Mouse (Mus musculus): ENCODE measurements around the gene Lrrc55. TPM values are rescaled to one million over a fixed set of nuclear protein-coding genes. Genes with fewer than 3 reads are reported as not detected.

The Lrrc55 gene
- polyA plus RNA-seq, 1 experiment: 35.7 TPM

DNA sequence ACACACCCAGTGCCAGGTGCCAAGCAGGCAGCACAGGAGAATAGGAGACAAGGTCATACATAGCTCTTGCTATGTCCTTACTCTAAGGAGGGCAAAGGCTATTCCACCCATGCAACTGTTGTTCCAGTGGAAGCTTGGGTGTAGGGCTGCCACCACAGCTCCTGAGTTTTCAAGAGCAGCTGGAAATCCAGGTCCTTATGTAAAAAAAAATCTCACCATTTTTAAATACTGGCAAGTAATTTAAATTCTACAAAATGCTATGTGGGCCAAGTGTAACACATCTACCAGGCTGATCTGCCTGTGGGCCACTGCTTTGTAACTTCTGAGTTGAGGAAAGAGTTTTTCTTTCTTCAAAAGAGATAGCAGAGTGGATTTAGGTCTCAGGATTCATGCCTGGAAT lies 19.6 kb upstream of the Lrrc55 start:
- H3K4me1 ChIP-seq (ENCODE audit: control insufficient read depth, insufficient read depth, low read length): no peaks in the 10 kb centered on the region
- H3K27ac ChIP-seq (ENCODE audit: insufficient read depth, low read length): no peak overlapping the region
- no peak overlapping the region for H3K4me3 ChIP-seq (ENCODE audit: insufficient read depth, low read length)
- TF ChIP-seq POLR2A (IDR thresholded peaks at IDR 0.05; ENCODE audit: extremely low read depth, insufficient read depth, low read length) (no peak), CTCF (IDR thresholded peaks at IDR 0.05; ENCODE audit: extremely low read depth, insufficient read depth, low read length) (no peak)

DNA sequence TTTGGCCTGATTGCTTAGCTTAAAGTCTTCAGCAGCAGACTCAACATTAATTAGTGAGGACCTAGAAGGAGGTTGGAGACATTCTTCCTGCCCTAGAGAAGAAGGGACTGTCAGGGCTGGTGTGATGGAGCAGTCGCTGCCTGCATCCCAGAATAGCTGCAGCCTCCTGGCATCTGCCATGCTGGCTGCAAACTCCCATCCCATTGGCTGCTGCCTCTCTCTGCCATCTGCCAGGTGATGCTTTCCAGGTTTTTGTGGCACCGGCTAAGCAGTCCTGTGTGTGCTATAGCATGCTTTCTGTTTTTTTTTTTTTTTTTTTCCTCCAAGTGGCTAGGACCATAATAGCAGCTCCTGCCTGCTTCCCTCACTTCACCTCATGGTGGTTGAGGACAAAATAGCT lies 16.7 kb upstream of the Lrrc55 start:
- Histone ChIP-seq H3K4me1 (ENCODE audit: control insufficient read depth, insufficient read depth, low read length) (no peaks in the 10 kb centered on the region), H3K27ac (ENCODE audit: insufficient read depth, low read length) (no peak overlapping the region), H3K4me3 (ENCODE audit: insufficient read depth, low read length) (no peak overlapping the region)
- TF ChIP-seq CTCF (IDR thresholded peaks at IDR 0.05; ENCODE audit: extremely low read depth, insufficient read depth, low read length) (no peak), POLR2A (IDR thresholded peaks at IDR 0.05; ENCODE audit: extremely low read depth, insufficient read depth, low read length) (no peak)

DNA sequence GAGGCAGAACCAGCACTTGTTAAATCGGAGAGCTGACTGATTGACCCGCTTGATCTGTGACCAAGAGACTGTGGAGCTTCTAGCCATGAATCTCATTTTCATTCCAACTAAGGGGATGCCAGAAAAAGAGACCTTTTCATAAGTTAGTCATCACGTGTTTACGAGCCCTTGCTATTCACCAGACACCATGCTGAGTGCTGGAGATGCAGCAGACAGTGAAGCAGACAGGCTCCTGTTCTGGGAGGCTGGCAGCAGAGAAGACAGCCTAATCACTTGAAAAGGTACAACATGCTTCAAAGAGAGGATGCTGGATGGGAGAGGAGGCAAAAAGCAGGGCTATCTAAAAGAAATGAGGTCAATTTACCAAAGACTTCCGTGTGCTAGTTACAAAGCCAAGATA lies 12.3 kb upstream of the Lrrc55 start:
- H3K27ac ChIP-seq (ENCODE audit: insufficient read depth, low read length): no peak overlapping the region
- H3K4me1 ChIP-seq (ENCODE audit: control insufficient read depth, insufficient read depth, low read length): no peaks in the 10 kb centered on the region
- H3K4me3 ChIP-seq (ENCODE audit: insufficient read depth, low read length): no peak overlapping the region
- TF ChIP-seq CTCF (IDR thresholded peaks at IDR 0.05; ENCODE audit: extremely low read depth, insufficient read depth, low read length): no peak
- TF ChIP-seq POLR2A (IDR thresholded peaks at IDR 0.05; ENCODE audit: extremely low read depth, insufficient read depth, low read length): no peak

DNA sequence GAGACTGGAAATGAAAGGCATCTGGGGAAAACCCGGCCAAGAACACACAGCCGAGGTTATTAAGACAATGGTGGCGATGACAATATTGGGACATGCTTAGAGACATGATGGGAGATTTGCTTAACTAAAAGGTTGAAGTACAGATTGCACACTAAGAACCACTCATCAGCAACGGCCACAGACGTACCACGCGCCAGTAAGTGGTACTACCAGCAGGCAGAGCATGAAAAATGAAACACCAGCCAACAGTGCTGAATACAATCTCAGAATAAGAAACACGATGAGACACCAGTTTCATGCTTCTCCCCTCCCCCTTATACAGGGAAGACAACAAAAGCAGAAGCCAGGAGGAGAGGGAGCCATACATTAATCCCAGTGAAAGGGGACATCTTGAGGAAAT lies 8.2 kb upstream of the Lrrc55 start:
- TF ChIP-seq POLR2A (IDR thresholded peaks at IDR 0.05; ENCODE audit: extremely low read depth, insufficient read depth, low read length) (no peak), CTCF (IDR thresholded peaks at IDR 0.05; ENCODE audit: extremely low read depth, insufficient read depth, low read length) (no peak)
- no peak overlapping the region for H3K27ac ChIP-seq (ENCODE audit: insufficient read depth, low read length)
- no peaks in the 10 kb centered on the region for H3K4me1 ChIP-seq (ENCODE audit: control insufficient read depth, insufficient read depth, low read length)
- H3K4me3 ChIP-seq (ENCODE audit: insufficient read depth, low read length): no peak overlapping the region

DNA sequence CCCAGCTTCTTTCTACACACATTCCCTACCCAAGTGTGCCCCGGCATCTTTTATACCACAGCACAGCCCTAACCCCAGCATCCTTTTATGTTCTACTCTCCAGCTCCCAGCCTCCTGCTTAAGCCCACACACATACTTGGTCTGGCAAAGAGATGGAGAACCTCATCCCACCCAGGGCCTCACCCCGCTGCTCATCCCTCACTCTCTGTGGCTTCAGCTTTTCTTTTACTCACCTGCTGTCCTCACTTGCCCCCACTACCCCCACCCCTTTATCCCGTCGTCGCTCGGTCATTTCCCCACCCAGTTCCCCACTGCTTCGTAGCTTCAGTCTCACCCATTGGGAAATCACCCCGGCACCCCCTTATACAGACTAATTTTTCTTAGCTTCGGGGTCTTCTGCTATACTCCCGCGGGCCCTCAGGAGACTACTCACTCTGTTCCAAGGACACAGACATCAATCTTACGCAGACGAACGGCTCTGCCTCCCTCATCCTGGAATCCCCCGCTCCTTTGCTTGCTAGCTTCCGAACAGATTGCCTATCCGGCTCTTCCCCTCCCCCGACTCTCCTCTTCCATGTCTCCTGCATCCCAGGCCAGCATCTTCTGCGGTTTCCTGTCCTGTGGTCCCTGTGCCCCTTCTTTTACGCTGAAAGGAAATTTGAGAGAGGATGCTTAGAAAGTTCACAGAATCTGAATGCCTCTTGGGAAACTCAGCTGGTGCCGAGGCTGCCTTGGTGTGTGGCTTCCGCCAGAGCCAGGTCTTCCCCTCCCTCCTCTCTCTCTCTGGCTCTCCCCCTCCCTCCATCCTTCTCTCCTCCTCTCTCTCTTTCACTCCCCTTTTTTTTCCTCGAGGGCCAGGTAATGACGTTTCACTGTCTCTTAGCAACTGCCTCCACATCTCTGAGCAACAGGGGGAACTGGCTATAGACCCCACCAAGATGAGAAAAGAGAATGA lies 1.3 kb upstream of the Lrrc55 start:
- peak overlapping the region; percentile 64 for H3K4me3 ChIP-seq (ENCODE audit: insufficient read depth, low read length)
- TF ChIP-seq CTCF (IDR thresholded peaks at IDR 0.05; ENCODE audit: extremely low read depth, insufficient read depth, low read length) (no peak), POLR2A (IDR thresholded peaks at IDR 0.05; ENCODE audit: extremely low read depth, insufficient read depth, low read length) (peak; percentile 58; the same call in 1 of the 2 replicates)
- H3K27ac ChIP-seq (ENCODE audit: insufficient read depth, low read length): peak overlapping the region; percentile 17; the same call in 1 of the 2 replicates
- H3K4me1 ChIP-seq (ENCODE audit: control insufficient read depth, insufficient read depth, low read length): peaks cover 4% of the 10 kb centered on the region

DNA sequence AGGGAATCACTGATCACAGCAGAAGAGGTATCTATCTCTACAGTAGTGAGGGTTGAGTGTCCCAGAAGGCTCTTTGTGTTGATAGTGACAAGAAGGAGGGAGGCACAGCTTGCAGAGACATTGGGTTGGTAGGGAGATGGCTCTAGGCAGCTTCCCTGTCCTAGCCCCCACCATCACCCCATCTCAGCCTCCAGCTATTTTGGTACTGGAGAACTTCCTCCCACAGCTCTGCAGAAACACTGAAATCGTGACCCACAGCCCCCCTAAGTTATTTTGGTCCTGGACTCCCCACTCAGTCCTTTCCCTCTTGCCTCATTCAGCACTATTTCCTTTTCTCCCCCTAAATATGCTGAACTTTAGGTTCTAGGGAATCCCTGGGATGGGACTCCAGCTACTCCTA lies 2.4 kb downstream of the Lrrc55 start:
- H3K27ac ChIP-seq (ENCODE audit: insufficient read depth, low read length): no peak overlapping the region
- no peak for TF ChIP-seq POLR2A (IDR thresholded peaks at IDR 0.05; ENCODE audit: extremely low read depth, insufficient read depth, low read length)
- TF ChIP-seq CTCF (IDR thresholded peaks at IDR 0.05; ENCODE audit: extremely low read depth, insufficient read depth, low read length): no peak
- 0 out of 2 replicates have a peak overlapping the region, but pooled peaks have one; percentile 4 for H3K4me3 ChIP-seq (ENCODE audit: insufficient read depth, low read length)

DNA sequence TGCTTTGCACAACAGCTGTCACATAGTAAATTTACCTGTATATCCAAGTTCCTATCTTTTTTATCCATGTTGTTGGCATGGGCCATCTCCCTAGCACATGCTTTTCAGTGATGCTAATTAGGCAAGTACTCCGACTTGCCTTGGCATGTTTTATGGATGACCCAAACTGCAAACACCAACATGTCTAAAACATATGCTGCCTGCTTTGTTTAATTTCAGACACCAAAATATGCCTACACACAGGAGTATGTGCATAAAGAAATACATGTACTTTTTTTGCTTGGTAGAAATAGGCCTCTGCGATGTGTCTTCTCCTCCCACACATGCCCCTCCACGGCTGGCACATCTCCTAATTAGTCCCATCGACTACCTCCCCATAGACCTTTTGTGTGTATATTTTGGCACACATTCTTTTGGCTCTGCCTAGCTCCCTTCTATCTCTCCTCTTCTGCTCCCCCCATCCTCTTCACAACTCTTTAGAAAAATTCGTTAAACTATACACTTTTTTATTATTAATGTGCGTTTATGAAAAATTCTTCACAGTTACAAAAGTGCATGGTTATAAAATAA lies 9.3 kb downstream of the Lrrc55 start:
- H3K4me1 ChIP-seq (ENCODE audit: control insufficient read depth, insufficient read depth, low read length): no peaks in the 10 kb centered on the region
- H3K27ac ChIP-seq (ENCODE audit: insufficient read depth, low read length): no peak overlapping the region
- TF ChIP-seq CTCF (IDR thresholded peaks at IDR 0.05; ENCODE audit: extremely low read depth, insufficient read depth, low read length) (no peak), POLR2A (IDR thresholded peaks at IDR 0.05; ENCODE audit: extremely low read depth, insufficient read depth, low read length) (no peak)
- H3K4me3 ChIP-seq (ENCODE audit: insufficient read depth, low read length): no peak overlapping the region

More for the DNA sequence above, 2.4 kb downstream of the Lrrc55 start:
- peaks cover 4% of the 10 kb centered on the region for H3K4me1 ChIP-seq (ENCODE audit: control insufficient read depth, insufficient read depth, low read length)

DNA sequence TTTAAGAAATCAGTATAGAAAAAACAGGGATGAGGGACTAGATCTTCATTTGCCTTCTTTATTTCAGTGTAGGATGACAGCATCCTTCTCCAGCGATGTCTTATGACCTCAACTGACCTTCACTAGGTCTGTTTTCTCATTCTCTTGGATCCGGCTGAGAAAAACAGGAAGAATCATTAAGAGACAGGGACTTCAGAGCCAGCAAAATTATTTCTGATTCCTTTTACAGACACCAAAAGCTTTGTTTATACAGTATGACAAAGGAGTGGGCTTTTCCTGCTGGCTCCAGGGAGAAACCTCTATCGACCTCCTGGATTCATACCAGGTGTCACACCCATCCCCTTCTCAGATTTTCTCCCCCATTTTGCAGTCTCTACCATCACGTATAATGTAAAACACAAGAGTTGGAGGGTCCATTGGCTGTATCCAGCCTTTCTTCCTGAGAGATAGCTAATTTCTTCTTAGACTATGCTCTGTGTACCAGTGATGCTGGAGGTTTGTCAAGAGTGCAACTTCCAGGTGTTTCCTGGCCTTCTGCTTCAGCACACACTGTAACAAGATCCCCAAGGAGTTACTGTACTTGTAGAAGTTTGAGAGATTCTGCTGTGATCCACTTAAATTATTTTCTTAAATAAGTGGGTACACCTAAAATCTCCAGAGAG lies 18.7 kb downstream of the Lrrc55 start:
- Histone ChIP-seq H3K4me3 (ENCODE audit: insufficient read depth, low read length) (no peak overlapping the region), H3K27ac (ENCODE audit: insufficient read depth, low read length) (no peak overlapping the region), H3K4me1 (ENCODE audit: control insufficient read depth, insufficient read depth, low read length) (no peaks in the 10 kb centered on the region)
- no peak for TF ChIP-seq POLR2A (IDR thresholded peaks at IDR 0.05; ENCODE audit: extremely low read depth, insufficient read depth, low read length)
- TF ChIP-seq CTCF (IDR thresholded peaks at IDR 0.05; ENCODE audit: extremely low read depth, insufficient read depth, low read length): no peak

DNA sequence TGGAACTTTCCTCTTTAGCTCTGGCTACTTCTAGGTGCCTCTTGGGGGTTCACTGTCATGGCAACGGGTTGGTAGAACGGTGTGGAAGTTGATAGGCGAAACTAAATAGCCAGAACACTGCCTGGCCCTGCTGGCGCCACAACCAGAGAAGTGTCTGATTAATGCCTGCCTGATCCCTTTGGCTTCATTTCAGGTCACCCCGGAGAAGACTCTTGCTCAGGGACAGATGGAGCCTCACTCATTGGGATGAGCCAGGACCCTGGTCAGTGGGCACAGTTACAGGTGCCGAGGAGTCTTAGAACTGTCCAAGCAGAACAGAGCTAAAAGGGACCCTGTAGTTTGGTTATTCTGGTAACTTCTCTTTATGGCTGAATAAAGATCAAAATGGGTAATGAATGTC lies 23.5 kb downstream of the Lrrc55 start:
- no peak overlapping the region for H3K4me3 ChIP-seq (ENCODE audit: insufficient read depth, low read length)
- TF ChIP-seq CTCF (IDR thresholded peaks at IDR 0.05; ENCODE audit: extremely low read depth, insufficient read depth, low read length) (no peak), POLR2A (IDR thresholded peaks at IDR 0.05; ENCODE audit: extremely low read depth, insufficient read depth, low read length) (no peak)
- no peak overlapping the region for H3K27ac ChIP-seq (ENCODE audit: insufficient read depth, low read length)
- no peaks in the 10 kb centered on the region for H3K4me1 ChIP-seq (ENCODE audit: control insufficient read depth, insufficient read depth, low read length)
